Mouse (Mus musculus) lung, embryonic 14.5 days (tissue): ENCODE measurements around the gene Sun1. TPM values are rescaled to one million over a fixed set of nuclear protein-coding genes. Genes with fewer than 3 reads are reported as not detected.

ENCODE experiments used
- ATAC-seq: fragments of 200-750 bp; cut with Nextera tagmentation; 2 replicates; pipeline ENCODE4 v1.8.0; 2017; ENCODE audit warnings: mild to moderate bottlenecking, moderate TSS enrichment, moderate library complexity; ENCODE audit not compliant: insufficient read depth
- DNase-seq: peaks from one replicate; pipeline ENCODE4 v3.0.0-alpha.2; 2015
- H3K27ac ChIP-seq: fragments of 300-500 bp; sonication (generic); 2 replicates; pipeline ENCODE4 v1.5.1; 2014; ENCODE audit warnings: low read depth, mild to moderate bottlenecking, moderate library complexity
- H3K27me3 ChIP-seq: fragments of 300-500 bp; sonication (generic); 2 replicates; pipeline ENCODE4 v1.6.1; 2014; ENCODE audit warnings: low read length, control low read depth; ENCODE audit not compliant: insufficient read depth
- H3K36me3 ChIP-seq: fragments of 300-500 bp; sonication (generic); 2 replicates; pipeline ENCODE4 v1.6.1; 2014; ENCODE audit warnings: control low read depth; ENCODE audit not compliant: insufficient read depth
- H3K4me1 ChIP-seq: fragments of 300-500 bp; sonication (generic); 2 replicates; pipeline ENCODE4 v1.6.1; 2014; ENCODE audit warnings: antibody characterized with exemption, control low read depth; ENCODE audit not compliant: insufficient read depth
- H3K4me2 ChIP-seq: fragments of 300-500 bp; sonication (generic); 2 replicates; pipeline ENCODE4 v1.6.1; 2014; ENCODE audit warnings: mild to moderate bottlenecking
- H3K4me3 ChIP-seq: fragments of 300-500 bp; sonication (generic); 2 replicates; pipeline ENCODE4 v1.5.1; 2014; ENCODE audit warnings: low read depth, low read length
- H3K9ac ChIP-seq: fragments of 300-500 bp; sonication (generic); 2 replicates; pipeline ENCODE4 v1.6.1; 2014
- H3K9me3 ChIP-seq: fragments of 300-500 bp; sonication (generic); 2 replicates; pipeline ENCODE4 v1.6.1; 2016; ENCODE audit warnings: low read depth, low read length, control low read depth
- CTCF ChIP-seq: IDR thresholded peaks from 2 replicates; pipeline ENCODE4 v1.5.1; 2016; ENCODE audit warnings: antibody characterized with exemption, low read depth
- WGBS: fragments of 180-500 bp; shearing (Covaris S2); extraction: QIAGEN DNeasy Blood & Tissue Kit; methylation state at CpG from one replicate; pipeline ENCODE4 v1.1.7; 2014; 5-methylcytosine and 5-hydroxymethylcytosine counted together
- polyA plus RNA-seq: library from polyadenylated mRNA; unstranded; fragments of >200 nt; fragmentation: Nextera tagmentation; extraction: Ambion mirVana; gene quantifications from 2 replicates; pipeline ENCODE4 v1.2.1, GENCODE M21; 2014

The Sun1 gene
- polyA plus RNA-seq, 1 experiment from 2014 or later = 57.7 TPM

DNA sequence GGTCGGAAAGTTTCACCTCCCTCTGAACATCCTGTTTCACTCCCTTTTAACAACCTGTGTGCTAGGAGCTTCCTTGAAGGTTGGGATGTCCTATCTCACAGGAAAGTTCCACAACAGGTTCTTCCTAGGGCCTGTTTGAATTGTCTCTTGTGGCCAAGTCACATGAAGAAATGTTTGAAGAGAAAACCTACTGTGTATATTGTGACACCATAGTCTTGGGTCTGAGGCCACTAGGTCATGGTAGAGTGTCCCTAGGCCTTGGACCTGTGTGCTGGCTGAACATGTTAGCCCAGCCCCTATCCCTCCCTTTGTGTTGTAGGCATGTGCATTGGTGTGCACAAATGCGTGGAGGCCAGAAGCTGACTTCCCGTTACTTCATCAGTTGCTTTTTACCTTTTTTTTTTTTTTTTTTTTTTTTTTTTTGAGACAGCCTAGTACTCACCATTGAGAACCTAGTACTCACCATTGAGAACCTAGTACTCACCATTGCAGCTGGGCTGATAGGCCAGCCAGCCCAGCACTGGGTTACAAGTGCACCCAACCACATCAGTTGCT is 55.9 kb downstream of the Sun1 start:
- no peak overlapping the region for H3K27ac ChIP-seq
- peaks cover 9% of the 10 kb centered on the region for H3K4me1 ChIP-seq
- H3K9me3 ChIP-seq = no peaks in the 10 kb centered on the region
- no peak for TF ChIP-seq CTCF
- 76% methylated on average over 3 of the region's 3 CpGs for WGBS
- DNase-seq (no peak), ATAC-seq (no peak)
- H3K27me3 ChIP-seq = no peaks in the 10 kb centered on the region
- no peak overlapping the region for H3K4me3 ChIP-seq
- peaks cover 29% of the 10 kb centered on the region for H3K36me3 ChIP-seq
- no peak overlapping the region for H3K9ac ChIP-seq
- no peak overlapping the region for H3K4me2 ChIP-seq

DNA sequence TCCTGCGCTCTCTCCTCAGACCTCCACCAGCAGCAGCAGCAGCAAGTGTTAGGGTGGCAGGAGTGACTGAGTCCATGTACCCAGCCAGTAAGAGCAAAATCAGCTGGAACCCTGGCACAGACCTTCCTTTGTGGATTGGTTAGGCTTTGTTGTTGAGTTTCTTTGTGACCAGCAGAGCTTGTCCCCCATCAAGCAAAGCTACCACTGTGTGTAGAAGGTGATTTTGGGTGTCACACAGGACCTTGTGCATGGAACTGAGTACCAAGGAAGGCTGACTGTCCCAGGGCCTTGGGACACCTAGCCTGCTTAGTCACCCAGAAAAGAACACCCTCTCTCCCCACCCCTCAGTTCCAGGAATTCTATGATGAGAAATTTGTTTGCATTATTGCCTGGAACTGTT is 56.8 kb downstream of the Sun1 start:
- Histone ChIP-seq H3K4me1 (peaks cover 9% of the 10 kb centered on the region), H3K4me2 (no peak overlapping the region), H3K36me3 (peaks cover 38% of the 10 kb centered on the region), H3K4me3 (no peak overlapping the region), H3K27ac (no peak overlapping the region; the same call in 1 of the 2 replicates), H3K9ac (no peak overlapping the region), H3K27me3 (no peaks in the 10 kb centered on the region), H3K9me3 (no peaks in the 10 kb centered on the region)
- WGBS = 85% methylated on average over 1 of the region's 1 CpGs
- TF ChIP-seq CTCF = no peak
- DNase-seq (no peak), ATAC-seq (no peak)

- Histone ChIP-seq H3K4me3 (no peak overlapping the region), H3K4me1 (peaks cover 9% of the 10 kb centered on the region), H3K27ac (no peak overlapping the region; the same call in 1 of the 2 replicates), H3K4me2 (no peak overlapping the region), H3K27me3 (no peaks in the 10 kb centered on the region), H3K9me3 (no peaks in the 10 kb centered on the region), H3K9ac (no peak overlapping the region), H3K36me3 (peaks cover 43% of the 10 kb centered on the region)
- DNase-seq = no peak
- WGBS = 57% methylated on average over 4 of the region's 4 CpGs
- no peak for TF ChIP-seq CTCF
- no peak for ATAC-seq
Observed at GRCm38 (mm10) chr5:139257818-139258217, 57.4 kb downstream of the Sun1 start.

DNA sequence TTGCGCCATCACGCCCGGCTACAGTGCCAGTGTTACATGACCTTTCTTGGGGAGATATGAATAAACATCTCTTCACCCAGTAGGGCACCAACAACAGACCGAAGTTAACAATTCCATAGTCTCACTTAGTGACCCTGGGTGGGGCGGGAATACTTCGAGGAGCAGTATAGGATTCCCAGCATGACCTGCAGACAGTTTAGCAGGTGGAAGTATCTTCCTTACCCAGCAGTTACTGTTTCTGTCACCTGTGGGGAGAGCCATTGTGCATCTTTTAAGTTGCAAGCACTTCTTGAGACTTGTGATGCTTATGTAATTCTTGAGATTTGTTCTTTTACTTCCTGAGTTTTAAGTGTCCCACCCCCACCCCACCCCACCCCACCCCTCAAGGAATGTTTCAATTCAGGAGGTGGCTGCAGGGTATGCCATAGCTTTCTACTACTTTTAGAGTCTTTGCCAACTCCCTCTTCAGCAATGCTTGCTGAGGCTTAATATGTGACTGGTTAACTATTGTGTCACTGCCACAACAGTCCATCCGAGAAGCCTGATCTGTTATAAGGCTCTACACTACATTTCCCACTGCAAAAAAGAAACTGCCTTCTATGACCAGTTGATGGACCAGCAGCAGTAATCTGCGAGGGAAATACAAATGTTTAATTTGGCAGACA is 58.1 kb downstream of the Sun1 start:
- Histone ChIP-seq H3K4me1 (peaks cover 6% of the 10 kb centered on the region), H3K27me3 (no peaks in the 10 kb centered on the region), H3K36me3 (peaks cover 50% of the 10 kb centered on the region), H3K9ac (no peak overlapping the region), H3K9me3 (no peaks in the 10 kb centered on the region), H3K4me2 (no peak overlapping the region), H3K27ac (no peak overlapping the region), H3K4me3 (no peak overlapping the region)
- no peak for DNase-seq
- ATAC-seq = no peak
- no peak for TF ChIP-seq CTCF
- 85% methylated on average over 8 of the region's 8 CpGs for WGBS

DNA sequence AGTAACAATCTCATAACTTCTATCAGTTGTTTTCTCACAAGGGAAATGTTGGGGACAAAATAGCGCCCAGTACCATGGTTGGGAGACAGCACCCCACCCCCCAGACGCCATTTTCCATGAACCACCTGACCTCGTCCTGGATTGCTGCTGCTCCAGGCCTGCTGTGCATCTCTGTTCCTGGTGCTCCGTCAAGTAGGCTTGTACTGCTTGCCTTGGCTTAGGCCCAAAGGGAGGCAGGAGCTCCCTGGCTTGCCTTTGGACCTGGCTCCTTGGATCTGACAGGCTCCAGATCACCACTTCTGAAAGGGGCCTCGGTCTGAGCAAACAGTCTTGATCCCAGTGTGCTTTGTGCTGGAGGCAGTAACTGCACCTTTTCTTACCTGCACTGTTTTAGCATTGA is 59.4 kb downstream of the Sun1 start:
- Histone ChIP-seq H3K27me3 (no peaks in the 10 kb centered on the region), H3K4me1 (no peaks in the 10 kb centered on the region), H3K36me3 (peaks cover 61% of the 10 kb centered on the region), H3K4me2 (no peak overlapping the region), H3K27ac (peak overlapping the region; percentile 2; the same call in 1 of the 2 replicates), H3K9me3 (no peaks in the 10 kb centered on the region), H3K4me3 (no peak overlapping the region), H3K9ac (no peak overlapping the region)
- ATAC-seq (peak; percentile 52; the same call in 1 of the 2 replicates), DNase-seq (peak; percentile 56)
- TF ChIP-seq CTCF = no peak
- WGBS = 65% methylated on average over 5 of the region's 5 CpGs

- ATAC-seq (no peak), DNase-seq (no peak)
- no peak for TF ChIP-seq CTCF
- H3K4me3 ChIP-seq = no peak overlapping the region
- peaks cover 71% of the 10 kb centered on the region for H3K36me3 ChIP-seq
- no peak overlapping the region for H3K4me2 ChIP-seq
- H3K4me1 ChIP-seq = no peaks in the 10 kb centered on the region
- no peaks in the 10 kb centered on the region for H3K27me3 ChIP-seq
- WGBS = 88% methylated on average over 4 of the region's 4 CpGs
- H3K9ac ChIP-seq = no peak overlapping the region
- H3K9me3 ChIP-seq = no peaks in the 10 kb centered on the region
- H3K27ac ChIP-seq = no peak overlapping the region
Observed at GRCm38 (mm10) chr5:139261403-139261802, 61.0 kb downstream of the Sun1 start.

DNA sequence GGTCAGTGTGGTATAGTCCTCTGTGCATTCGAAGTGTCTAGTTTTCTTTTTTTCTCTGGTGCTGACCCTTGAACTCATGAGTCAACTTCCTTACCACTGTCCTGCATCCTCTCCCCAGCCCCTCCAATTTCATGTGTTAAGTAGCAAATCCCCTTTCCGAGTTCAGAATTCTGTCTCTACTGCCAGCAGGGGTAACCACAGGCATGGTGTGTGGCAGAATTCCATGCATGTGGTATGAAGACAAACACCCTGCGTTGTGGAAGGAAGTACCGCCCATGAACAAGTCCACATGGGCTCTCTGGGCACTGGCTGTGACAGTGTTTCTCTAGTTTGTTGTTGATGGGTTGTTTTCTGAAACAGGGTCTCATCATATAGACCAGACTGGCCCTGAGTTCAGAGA is 67.2 kb downstream of the Sun1 start:
- no peaks in the 10 kb centered on the region for H3K9me3 ChIP-seq
- 90% methylated on average over 4 of the region's 4 CpGs for WGBS
- H3K36me3 ChIP-seq = peaks cover 68% of the 10 kb centered on the region

More for the DNA sequence above, 67.2 kb downstream of the Sun1 start:
- DNase-seq = no peak
- peaks cover 13% of the 10 kb centered on the region for H3K4me1 ChIP-seq
- H3K9ac ChIP-seq = no peak overlapping the region
- TF ChIP-seq CTCF = no peak
- H3K27me3 ChIP-seq = no peaks in the 10 kb centered on the region
- H3K27ac ChIP-seq = no peak overlapping the region
- no peak overlapping the region for H3K4me2 ChIP-seq
- no peak for ATAC-seq
- H3K4me3 ChIP-seq = no peak overlapping the region
